Mouse (Mus musculus) C2C12 (cell line): ENCODE data around the gene Camk1g. TPM values are rescaled to one million over a fixed set of nuclear protein-coding genes. Genes with fewer than 3 reads are reported as not detected.
A peak's percentile ranks its signal among the peaks of the same experiment; 100 is the strongest.

ENCODE experiments used
- H3K27me3 ChIP-seq: one replicate; pipeline ENCODE4 v1.6.1; 2011; ENCODE audit not compliant: control insufficient read depth, insufficient read depth, insufficient read length
- H3K36me3 ChIP-seq: one replicate; pipeline ENCODE4 v1.6.1; 2011; ENCODE audit not compliant: control insufficient read depth, insufficient read depth
- H3K4me3 ChIP-seq: one replicate; pipeline ENCODE4 v1.5.1; 2011; ENCODE audit warnings: mild to moderate bottlenecking, control low read depth; ENCODE audit not compliant: poor library complexity, insufficient read depth, severe bottlenecking
- H3K79me2 ChIP-seq: one replicate; pipeline ENCODE4 v1.6.1; 2011; ENCODE audit not compliant: control insufficient read depth, insufficient read depth
- H3K79me3 ChIP-seq: one replicate; pipeline ENCODE4 v1.6.1; 2011; ENCODE audit warnings: low read depth, control low read depth
- H3ac ChIP-seq: one replicate; pipeline ENCODE3; 2011; ENCODE audit warnings: low read depth; ENCODE audit not compliant: control insufficient read depth, insufficient read length
- CEBPB ChIP-seq: IDR thresholded peaks from one replicate; pipeline ENCODE4 v1.6.1; 2011; ENCODE audit warnings: low read depth, mild to moderate bottlenecking, control low read depth, moderate library complexity
- CTCF ChIP-seq: IDR thresholded peaks from one replicate; pipeline ENCODE4 v1.5.1; 2011; ENCODE audit not compliant: control insufficient read depth, insufficient read depth, insufficient read length
- FOSL1 ChIP-seq: IDR thresholded peaks from one replicate; pipeline ENCODE4 v1.8.0; 2011; ENCODE audit warnings: mild to moderate bottlenecking, low read length; ENCODE audit not compliant: poor library complexity, insufficient read depth, severe bottlenecking
- MAX ChIP-seq: IDR thresholded peaks from one replicate; pipeline ENCODE4 v1.6.1; 2011; ENCODE audit warnings: mild to moderate bottlenecking, control low read depth
- MYOD1 ChIP-seq: IDR thresholded peaks from one replicate; pipeline ENCODE4 v1.6.1; 2011; ENCODE audit warnings: low read depth; ENCODE audit not compliant: control insufficient read depth, insufficient read length
- MYOG ChIP-seq: IDR thresholded peaks from one replicate; pipeline ENCODE4 v1.6.1; 2011; ENCODE audit not compliant: control insufficient read depth, insufficient read length; ENCODE audit errors: extremely low read depth
- USF1 ChIP-seq: IDR thresholded peaks from one replicate; pipeline ENCODE4 v1.6.1; 2011; ENCODE audit warnings: low read depth, mild to moderate bottlenecking, control low read depth, moderate library complexity
- polyA plus RNA-seq: library from polyadenylated mRNA; unstranded; fragments of >200 nt; fragmentation: generic; extraction: Trizol; gene quantifications from one replicate; pipeline ENCODE4 v1.2.1, GENCODE M21; 2012; ENCODE audit warnings: missing spikeins

The Camk1g gene
- polyA plus RNA-seq, 1 experiment: 1.2 TPM

- Histone ChIP-seq H3ac (no peak overlapping the region), H3K79me3 (no peaks in the 10 kb centered on the region), H3K27me3 (no peaks in the 10 kb centered on the region), H3K79me2 (no peaks in the 10 kb centered on the region), H3K4me3 (no peak overlapping the region), H3K36me3 (peaks cover 3% of the 10 kb centered on the region)
- TF ChIP-seq USF1 (no peak), MYOG (no peak), FOSL1 (no peak), CTCF (no peak), MAX (no peak), MYOD1 (no peak)
These were observed 22.2 kb upstream of the Camk1g start for GRCm38 (mm10) chr1:193392266-193392665.

- TF ChIP-seq FOSL1 (no peak), CTCF (no peak), MAX (no peak), USF1 (no peak), MYOD1 (no peak), MYOG (no peak), CEBPB (no peak)
- no peak overlapping the region for H3ac ChIP-seq
- no peaks in the 10 kb centered on the region for H3K79me2 ChIP-seq
- no peaks in the 10 kb centered on the region for H3K79me3 ChIP-seq
- H3K4me3 ChIP-seq: no peak overlapping the region
- H3K36me3 ChIP-seq: no peaks in the 10 kb centered on the region
- no peaks in the 10 kb centered on the region for H3K27me3 ChIP-seq
These were observed 19.9 kb upstream of the Camk1g start for GRCm38 (mm10) chr1:193390004-193390403.

- Histone ChIP-seq H3K36me3 (no peaks in the 10 kb centered on the region), H3K79me2 (no peaks in the 10 kb centered on the region), H3K27me3 (no peaks in the 10 kb centered on the region), H3K79me3 (no peaks in the 10 kb centered on the region), H3ac (no peak overlapping the region), H3K4me3 (no peak overlapping the region)
- TF ChIP-seq CEBPB (peak; percentile 20), FOSL1 (no peak), MYOD1 (peak; percentile 49), MAX (no peak)
These were observed 19.4 kb upstream of the Camk1g start for GRCm38 (mm10) chr1:193389505-193389904.

- TF ChIP-seq USF1: no peak
- no peak for TF ChIP-seq MAX
- no peak for TF ChIP-seq MYOG
- no peak for TF ChIP-seq CTCF
- Histone ChIP-seq H3K4me3 (no peak overlapping the region), H3K79me2 (no peaks in the 10 kb centered on the region), H3ac (no peak overlapping the region), H3K79me3 (no peaks in the 10 kb centered on the region), H3K36me3 (no peaks in the 10 kb centered on the region), H3K27me3 (no peaks in the 10 kb centered on the region)
These were observed 17.1 kb upstream of the Camk1g start for GRCm38 (mm10) chr1:193387241-193387640.

GRCm38 (mm10) chr1:193386136-193386535, 16.0 kb upstream of the Camk1g start:
- H3K27me3 ChIP-seq: no peaks in the 10 kb centered on the region
- H3K79me3 ChIP-seq: no peaks in the 10 kb centered on the region
- H3K79me2 ChIP-seq: no peaks in the 10 kb centered on the region
- no peaks in the 10 kb centered on the region for H3K36me3 ChIP-seq
- no peak overlapping the region for H3K4me3 ChIP-seq
- no peak overlapping the region for H3ac ChIP-seq
- TF ChIP-seq FOSL1 (no peak), CTCF (peak; percentile 56)

GRCm38 (mm10) chr1:193382841-193383462, 12.9 kb upstream of the Camk1g start:
- Histone ChIP-seq H3K79me3 (no peaks in the 10 kb centered on the region), H3K27me3 (no peaks in the 10 kb centered on the region), H3K79me2 (no peaks in the 10 kb centered on the region), H3ac (peak overlapping the region; percentile 37), H3K4me3 (no peak overlapping the region), H3K36me3 (no peaks in the 10 kb centered on the region)
- TF ChIP-seq CEBPB: no peak
- TF ChIP-seq MYOD1: no peak
- no peak for TF ChIP-seq FOSL1
- no peak for TF ChIP-seq MYOG
- TF ChIP-seq CTCF: no peak
